Mouse (Mus musculus): ENCODE results near the gene Polr1b.

Gene Polr1b

GRCm38 (mm10) chr2:129100784-129101310, at the start of gene Polr1b:
TSS of gene Polr1b (plus strand) at chr2:129100995.
- DNase-seq (ENCODE audit: low spot score), result peak; percentile 86

GRCm38 (mm10) chr2:129052451-129052983, 48.3 kb upstream of the Polr1b start:
- DNase-seq (ENCODE audit: low spot score), result no peak

- DNase-seq (ENCODE audit: low spot score), result no peak
Measured at GRCm38 (mm10) chr2:129055741-129056140, 45.1 kb upstream of the Polr1b start.

- no peak for DNase-seq (ENCODE audit: low spot score)
Measured at GRCm38 (mm10) chr2:129056597-129056996, 44.2 kb upstream of the Polr1b start.

GRCm38 (mm10) chr2:129057256-129057655, 43.5 kb upstream of the Polr1b start:
- no peak for DNase-seq (ENCODE audit: low spot score)

GRCm38 (mm10) chr2:129057920-129058361, 42.9 kb upstream of the Polr1b start:
- no peak for DNase-seq (ENCODE audit: low spot score)

- no peak for DNase-seq (ENCODE audit: low spot score)
Measured at GRCm38 (mm10) chr2:129061456-129062059, 39.2 kb upstream of the Polr1b start.

GRCm38 (mm10) chr2:129065437-129066282, 35.1 kb upstream of the Polr1b start, which contains the start of gene Ttl:
TSS of gene Ttl (plus strand) at chr2:129065942.
- DNase-seq (ENCODE audit: low spot score), result peak; percentile 83

GRCm38 (mm10) chr2:129066326-129066725, 34.5 kb upstream of the Polr1b start:
- peak; percentile 45 for DNase-seq (ENCODE audit: low spot score)

- no peak for DNase-seq (ENCODE audit: low spot score)
Measured at GRCm38 (mm10) chr2:129070296-129070695, 30.5 kb upstream of the Polr1b start.

- no peak for DNase-seq (ENCODE audit: low spot score)
Measured at GRCm38 (mm10) chr2:129078313-129078712, 22.5 kb upstream of the Polr1b start.

GRCm38 (mm10) chr2:129079194-129079593, 21.6 kb upstream of the Polr1b start:
- DNase-seq (ENCODE audit: low spot score), result no peak

- DNase-seq (ENCODE audit: low spot score), result no peak
Measured at GRCm38 (mm10) chr2:129081097-129081496, 19.7 kb upstream of the Polr1b start.

- DNase-seq (ENCODE audit: low spot score), result no peak
Measured at GRCm38 (mm10) chr2:129083514-129083913, 17.3 kb upstream of the Polr1b start.

GRCm38 (mm10) chr2:129084959-129085358, 15.8 kb upstream of the Polr1b start:
- DNase-seq (ENCODE audit: low spot score), result no peak

- no peak for DNase-seq (ENCODE audit: low spot score)
Measured at GRCm38 (mm10) chr2:129087520-129087919, 13.3 kb upstream of the Polr1b start.

- DNase-seq (ENCODE audit: low spot score), result no peak
Measured at GRCm38 (mm10) chr2:129090370-129090769, 10.4 kb upstream of the Polr1b start.

- DNase-seq (ENCODE audit: low spot score), result no peak
Measured at GRCm38 (mm10) chr2:129092810-129093209, 8.0 kb upstream of the Polr1b start.

- no peak for DNase-seq (ENCODE audit: low spot score)
Measured at GRCm38 (mm10) chr2:129093926-129094724, 6.7 kb upstream of the Polr1b start.

GRCm38 (mm10) chr2:129112924-129113323, 12.1 kb downstream of the Polr1b start:
- DNase-seq (ENCODE audit: low spot score), result no peak

- no peak for DNase-seq (ENCODE audit: low spot score)
Measured at GRCm38 (mm10) chr2:129115706-129116367, 15.0 kb downstream of the Polr1b start.
